Mouse (Mus musculus) midbrain, embryonic 15.5 days (tissue): ENCODE results near the gene Enc1. TPM values are rescaled to one million over a fixed set of nuclear protein-coding genes. Genes with fewer than 3 reads are reported as not detected.

Experiments
- ATAC-seq: fragments of 200-750 bp; cut with Nextera tagmentation; replicated peaks from 2 replicates; pipeline ENCODE4 v1.8.0; 2017; ENCODE audit warnings: moderate TSS enrichment
- H3K27ac ChIP-seq: fragments of 300-500 bp; sonication (generic); 2 replicates; pipeline ENCODE4 v1.5.1; 2015; ENCODE audit warnings: mild to moderate bottlenecking, inconsistent platforms
- H3K27me3 ChIP-seq: fragments of 300-500 bp; sonication (generic); replicated peaks from 2 replicates; pipeline ENCODE4 v1.6.1; 2015; ENCODE audit warnings: inconsistent platforms
- H3K36me3 ChIP-seq: fragments of 300-500 bp; sonication (generic); replicated peaks from 2 replicates; pipeline ENCODE4 v1.6.1; 2015; ENCODE audit warnings: inconsistent platforms
- H3K4me1 ChIP-seq: fragments of 300-500 bp; sonication (generic); 2 replicates; pipeline ENCODE4 v1.6.1; 2015; ENCODE audit warnings: inconsistent platforms
- H3K4me2 ChIP-seq: fragments of 300-500 bp; sonication (generic); 2 replicates; pipeline ENCODE4 v1.6.1; 2015; ENCODE audit warnings: inconsistent platforms, mild to moderate bottlenecking, moderate library complexity
- H3K4me3 ChIP-seq: fragments of 300-500 bp; sonication (generic); 2 replicates; pipeline ENCODE4 v1.5.1; 2015; ENCODE audit warnings: mild to moderate bottlenecking, inconsistent platforms
- H3K9ac ChIP-seq: fragments of 300-500 bp; sonication (generic); 2 replicates; pipeline ENCODE4 v1.6.1; 2015; ENCODE audit warnings: mild to moderate bottlenecking, inconsistent platforms
- H3K9me3 ChIP-seq: fragments of 300-500 bp; sonication (generic); 2 replicates; pipeline ENCODE4 v1.6.1; 2016; ENCODE audit warnings: inconsistent platforms
- WGBS: fragments of 180-500 bp; shearing (Covaris S2); methylation state at CpG from one replicate; pipeline ENCODE4 v1.1.7; 2015; ENCODE audit warnings: mixed read lengths; 5-methylcytosine and 5-hydroxymethylcytosine counted together
- polyA plus RNA-seq: library from polyadenylated mRNA; unstranded; fragments of >200 nt; fragmentation: Nextera tagmentation; extraction: Ambion mirVana; gene quantifications from 2 replicates; pipeline ENCODE4 v1.2.1, GENCODE M21; 2015

The Enc1 gene
- polyA plus RNA-seq, 1 experiment from 2014 or later = 81.9 TPM

DNA sequence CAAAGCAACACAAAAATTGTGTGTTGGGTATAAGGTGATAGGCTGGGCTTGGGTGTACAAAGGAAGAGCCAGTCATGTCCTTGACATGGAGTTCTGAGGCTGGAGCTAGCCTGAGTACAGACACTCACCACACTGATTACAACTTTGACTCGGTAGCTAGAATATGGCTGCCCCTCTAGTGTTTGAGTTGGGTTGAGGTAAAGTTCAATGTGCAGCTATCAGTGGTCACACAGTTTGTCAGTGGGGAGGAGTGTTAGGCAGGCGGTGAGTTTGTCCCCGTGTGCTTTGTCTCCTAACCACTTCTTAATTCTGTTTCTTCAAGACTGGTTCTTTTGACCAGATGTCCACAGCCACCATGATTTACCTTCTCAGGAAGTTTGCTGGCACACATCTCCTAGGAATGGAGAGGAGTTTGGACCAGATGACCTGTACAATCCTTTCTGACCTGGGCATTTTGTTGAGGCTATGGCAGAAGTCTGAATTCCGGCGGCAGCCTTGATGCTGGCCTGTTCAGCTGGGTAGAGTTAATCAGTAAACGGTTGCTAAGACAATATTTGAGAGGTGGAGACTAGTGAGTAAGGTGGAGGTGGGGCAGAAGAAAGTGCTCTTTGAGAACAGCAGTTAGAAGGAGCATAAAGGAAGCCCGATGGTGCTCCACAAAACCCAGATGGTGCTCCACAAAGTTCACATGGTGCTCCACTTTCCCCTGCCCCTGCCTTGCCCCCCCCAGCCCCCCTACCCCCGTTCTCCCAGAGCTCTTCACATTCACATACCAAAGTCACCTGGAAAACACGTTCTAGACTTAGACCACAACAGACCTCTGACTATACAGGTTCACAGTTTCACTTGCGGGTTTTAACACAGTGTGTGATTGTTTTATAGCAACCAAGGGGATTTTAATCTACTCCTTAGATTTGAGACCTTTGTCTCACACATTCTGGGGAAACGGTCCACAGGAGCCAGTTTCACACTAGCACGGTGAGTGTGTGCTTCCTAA is 59.3 kb downstream of the Enc1 start:
- Histone ChIP-seq H3K27me3 (no peaks in the 10 kb centered on the region), H3K9ac (no peak overlapping the region), H3K9me3 (no peaks in the 10 kb centered on the region), H3K27ac (no peak overlapping the region), H3K4me2 (no peak overlapping the region), H3K4me3 (no peak overlapping the region), H3K4me1 (no peaks in the 10 kb centered on the region), H3K36me3 (no peaks in the 10 kb centered on the region)
- ATAC-seq = no peak
- 89% methylated on average over 12 of the region's 12 CpGs for whole genome bisulfite sequencing

Other genes starting within 250 kb of the Enc1 start
- not detected in 2 replicates for gene 1700029F12Rik, start 206.7 kb upstream of the Enc1 start, polyA plus RNA-seq
- 27.2 and 31.7 TPM in 2 replicates for gene Fam169a, start 173.8 kb upstream of the Enc1 start, polyA plus RNA-seq
- 0.64 and 0.77 TPM in 2 replicates for gene Gm6169, start 141.9 kb upstream of the Enc1 start, polyA plus RNA-seq
- 31.4 and 36.4 TPM in 2 replicates for gene Gfm2, start 103.2 kb upstream of the Enc1 start, polyA plus RNA-seq
- gene Nsa2, start 103.2 kb upstream of the Enc1 start, polyA plus RNA-seq = 33.0 and 35.2 TPM in 2 replicates
- 35.8 and 43.1 TPM in 2 replicates for gene Hexb, start 42.7 kb upstream of the Enc1 start, polyA plus RNA-seq